Mouse (Mus musculus) ovary, postnatal 14 days (tissue): Measurements from ENCODE around the gene Camk1.
A peak's percentile ranks its signal among the peaks of the same experiment; 100 is the strongest.

Experiments used
- DNase-seq: peaks from one replicate; pipeline ENCODE4 v3.0.0; 2022; ENCODE audit warnings: low spot score

Gene Camk1

GRCm38 (mm10) chr6:113306322-113306985, 37.3 kb downstream of the Camk1 start:
- peak; percentile 97 for DNase-seq

DNA sequence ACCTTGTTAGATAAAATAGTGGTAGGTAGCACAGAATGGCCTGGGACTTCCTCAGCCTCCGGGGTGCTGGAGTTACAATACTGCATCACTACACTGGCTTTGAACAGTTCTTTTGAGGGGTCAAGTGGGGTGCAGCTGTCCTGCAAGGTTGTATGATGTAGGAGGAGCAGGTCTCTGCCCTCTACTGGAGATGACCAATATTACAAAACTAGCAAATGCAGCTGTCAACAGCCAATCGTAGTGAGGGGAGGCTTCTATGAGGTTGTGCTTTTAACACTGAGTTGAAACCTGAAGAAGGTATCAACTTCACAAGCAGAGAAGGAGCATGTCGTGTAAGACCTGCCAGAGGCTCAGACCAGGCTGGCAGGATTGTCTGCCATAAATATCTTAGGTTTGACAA, 41.5 kb downstream of the Camk1 start:
- DNase-seq: no peak

GRCm38 (mm10) chr6:113301350-113301749, 42.4 kb downstream of the Camk1 start:
- DNase-seq: no peak

GRCm38 (mm10) chr6:113296639-113297038, 47.1 kb downstream of the Camk1 start:
- no peak for DNase-seq

DNA sequence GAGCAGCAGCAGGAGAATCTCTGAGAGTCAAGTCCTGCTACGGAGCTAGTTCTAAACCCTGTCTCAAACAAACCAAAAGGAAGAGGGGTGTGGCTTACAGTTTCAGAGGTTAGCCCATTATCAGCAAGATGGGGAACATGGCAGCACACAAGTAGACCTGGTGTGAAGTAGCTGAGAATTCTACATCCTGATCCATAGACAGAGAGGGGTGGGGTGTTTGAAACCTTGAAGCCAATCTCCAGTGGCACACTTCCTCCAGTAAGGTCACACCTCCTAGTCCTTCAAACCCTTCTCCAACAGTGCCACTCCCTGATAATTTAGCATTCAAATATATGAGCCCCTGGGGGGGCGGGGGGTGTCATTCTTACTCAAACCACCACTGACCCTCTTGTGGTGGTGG, 47.7 kb downstream of the Camk1 start:
- no peak for DNase-seq

DNA sequence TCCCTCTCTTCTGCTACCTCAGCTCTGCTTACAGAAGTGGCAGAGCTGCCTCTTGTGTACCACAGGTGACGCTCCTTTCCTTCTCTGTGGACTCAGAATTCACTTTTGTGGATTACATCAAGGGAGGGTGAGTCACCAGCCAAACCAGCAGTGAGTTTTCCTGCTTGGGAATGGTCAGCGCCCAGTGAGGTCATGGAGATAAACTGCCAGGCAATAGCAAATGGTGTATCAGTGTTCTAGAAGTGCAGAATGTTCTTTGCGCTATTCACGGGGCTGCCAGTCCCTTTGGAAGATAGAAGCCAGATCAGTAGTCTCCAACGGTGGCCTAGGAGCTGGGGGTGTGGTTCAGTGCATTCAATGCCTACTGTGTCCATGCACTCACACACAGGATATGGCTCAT, 50.8 kb downstream of the Camk1 start:
- no peak for DNase-seq

DNA sequence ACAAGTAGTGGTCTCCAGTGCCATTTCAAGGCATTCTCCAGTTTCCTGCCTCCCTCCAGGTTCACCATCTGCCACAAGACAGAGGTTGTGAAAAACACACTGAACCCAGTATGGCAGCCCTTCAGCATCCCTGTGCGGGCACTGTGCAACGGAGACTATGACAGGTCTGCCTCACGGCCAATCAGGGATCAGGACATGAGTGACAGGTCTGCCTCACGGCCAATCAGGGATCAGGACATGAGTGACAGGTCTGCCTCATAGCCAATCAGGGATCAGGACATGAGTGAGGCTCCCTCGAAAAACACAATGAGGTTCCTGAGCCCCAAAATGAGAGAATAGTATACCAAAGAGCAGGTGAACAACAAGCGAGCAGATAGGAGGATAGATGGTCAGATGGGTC, 53.4 kb downstream of the Camk1 start:
- no peak for DNase-seq

GRCm38 (mm10) chr6:113289346-113289745, 54.4 kb downstream of the Camk1 start:
- DNase-seq: no peak

- DNase-seq: no peak
Measured at GRCm38 (mm10) chr6:113287236-113287635, 56.5 kb downstream of the Camk1 start.

DNA sequence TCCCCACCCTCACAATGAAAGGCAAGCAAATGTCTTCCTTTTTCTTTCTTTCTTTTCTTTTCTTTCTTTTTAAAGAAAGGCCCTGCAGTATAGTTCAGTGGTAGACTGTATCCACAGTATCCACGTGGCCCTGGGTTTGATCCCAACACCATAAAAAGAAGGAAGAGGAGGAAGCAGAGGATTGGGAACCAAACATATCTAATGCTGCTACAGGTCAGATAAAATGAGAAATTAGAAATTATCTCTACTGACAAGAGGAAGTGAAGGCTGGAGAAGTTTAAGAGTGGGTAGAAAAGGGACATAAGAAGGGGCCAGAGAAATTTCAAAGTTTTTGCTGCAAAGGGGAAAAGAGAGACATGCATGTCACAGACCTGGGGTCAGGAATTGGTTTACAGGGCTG, 57.5 kb downstream of the Camk1 start:
- DNase-seq: no peak

DNA sequence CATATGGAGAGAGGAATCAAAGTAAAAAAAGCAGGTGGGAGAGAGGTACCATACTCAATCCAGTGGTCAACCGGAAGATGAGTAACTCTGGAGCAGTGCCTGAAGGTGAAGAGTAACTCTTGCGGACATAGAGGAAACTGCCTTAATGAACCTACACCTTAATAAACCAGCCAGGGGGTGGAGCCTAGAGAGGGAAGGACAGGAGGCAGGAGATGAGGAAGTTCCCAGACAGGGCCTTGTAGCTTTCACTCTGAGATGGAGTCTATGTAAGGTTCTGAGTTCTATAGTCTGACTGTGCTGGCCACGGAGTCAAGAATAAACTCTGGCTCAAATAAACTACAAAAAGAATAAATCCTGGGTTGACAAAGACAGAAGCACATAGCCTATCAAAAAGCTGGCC, 58.9 kb downstream of the Camk1 start:
- no peak for DNase-seq
